Mouse (Mus musculus) lung, embryonic 16.5 days (tissue): ENCODE measurements at regions not wholly inside any gene's neighbourhood (a gene's known extent, or its start where the extent isn't known, plus 50 kb on each side); places are given as distances from the start of the nearest gene placed in this dataset.

Experiments used
- ATAC-seq: fragments of 200-750 bp; cut with Nextera tagmentation; 2 replicates; pipeline ENCODE4 v1.8.0; 2017; ENCODE audit warnings: low read depth, mild to moderate bottlenecking, moderate library complexity
- H3K27ac ChIP-seq: fragments of 300-500 bp; sonication (generic); 2 replicates; pipeline ENCODE4 v1.5.1; 2014; ENCODE audit warnings: mild to moderate bottlenecking, control low read depth, low read length
- H3K27me3 ChIP-seq: fragments of 300-500 bp; sonication (generic); 2 replicates; pipeline ENCODE4 v1.6.1; 2014; ENCODE audit warnings: low read depth, low read length, mixed read lengths; ENCODE audit not compliant: control insufficient read depth, insufficient read depth
- H3K36me3 ChIP-seq: fragments of 300-500 bp; sonication (generic); 2 replicates; pipeline ENCODE4 v1.6.1; 2014; ENCODE audit warnings: low read length; ENCODE audit not compliant: control insufficient read depth, insufficient read depth
- H3K4me1 ChIP-seq: fragments of 300-500 bp; sonication (generic); replicated peaks from 2 replicates; pipeline ENCODE4 v1.6.1; 2014; ENCODE audit warnings: low read length, mixed read lengths; ENCODE audit not compliant: control insufficient read depth, insufficient read depth
- H3K4me2 ChIP-seq: fragments of 300-500 bp; sonication (generic); 2 replicates; pipeline ENCODE4 v1.6.1; 2014; ENCODE audit warnings: low read depth, low read length, control low read depth
- H3K4me3 ChIP-seq: fragments of 300-500 bp; sonication (generic); 2 replicates; pipeline ENCODE4 v1.5.1; 2014; ENCODE audit warnings: mild to moderate bottlenecking, low read length, control low read depth
- H3K9ac ChIP-seq: fragments of 300-500 bp; sonication (generic); 2 replicates; pipeline ENCODE4 v1.6.1; 2014; ENCODE audit warnings: low read length, control low read depth
- H3K9me3 ChIP-seq: fragments of 300-500 bp; sonication (generic); 2 replicates; pipeline ENCODE4 v1.6.1; 2016; ENCODE audit warnings: low read length; ENCODE audit not compliant: control insufficient read depth
- WGBS: fragments of 180-500 bp; shearing (Covaris S2); extraction: QIAGEN DNeasy Blood & Tissue Kit; methylation state at CpG from one replicate; pipeline ENCODE4 v1.1.7; 2014; 5-methylcytosine and 5-hydroxymethylcytosine counted together

DNA sequence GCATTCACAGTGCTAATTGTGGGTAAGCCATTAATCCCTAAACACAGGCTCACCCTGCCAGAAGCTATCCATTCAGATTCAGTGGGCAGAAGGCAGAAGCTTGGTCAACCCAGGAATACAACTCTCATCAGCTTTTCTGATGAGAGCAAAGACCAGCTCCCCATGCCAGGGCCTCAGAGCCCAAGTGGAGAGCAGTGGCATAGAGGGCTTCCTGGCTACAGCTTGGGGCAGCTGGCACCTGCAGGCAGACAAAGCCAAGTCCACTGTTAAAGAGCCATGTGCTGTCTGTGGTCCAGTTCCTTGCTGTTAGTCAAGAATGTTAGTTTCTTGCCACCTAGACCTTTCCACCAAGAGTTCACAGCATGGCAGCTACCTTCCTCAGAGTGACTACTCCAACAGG is 225.0 kb downstream of the Tox3 start:
- Histone ChIP-seq H3K4me2 (no peak overlapping the region), H3K4me3 (no peak overlapping the region), H3K9me3 (no peaks in the 10 kb centered on the region; the same call in 1 of the 2 replicates), H3K27ac (no peak overlapping the region), H3K36me3 (no peaks in the 10 kb centered on the region), H3K4me1 (no peaks in the 10 kb centered on the region), H3K27me3 (no peaks in the 10 kb centered on the region), H3K9ac (no peak overlapping the region)
- no peak for ATAC-seq

DNA sequence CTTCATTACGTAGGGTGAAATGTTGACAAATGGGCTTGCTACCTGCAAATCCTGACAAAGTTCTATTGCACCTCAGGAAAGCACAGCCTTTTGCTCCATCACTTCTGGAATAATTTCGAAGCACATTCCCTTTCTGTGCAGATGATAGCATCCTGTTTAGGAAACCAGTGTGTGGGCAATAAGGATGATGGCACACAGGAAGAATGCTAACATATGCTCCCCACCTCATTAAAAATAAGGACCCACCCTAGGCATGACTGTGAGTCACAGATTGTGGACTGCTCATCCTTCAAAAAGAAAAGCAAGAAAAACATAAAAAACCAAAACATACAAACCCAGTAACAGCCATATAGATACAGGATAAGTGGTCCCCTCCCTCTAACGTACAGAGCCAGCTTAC is 226.2 kb downstream of the Tox3 start:
- Histone ChIP-seq H3K9me3 (no peaks in the 10 kb centered on the region; the same call in 1 of the 2 replicates), H3K27ac (no peak overlapping the region), H3K27me3 (no peaks in the 10 kb centered on the region), H3K9ac (no peak overlapping the region), H3K4me3 (no peak overlapping the region), H3K36me3 (no peaks in the 10 kb centered on the region), H3K4me1 (no peaks in the 10 kb centered on the region), H3K4me2 (no peak overlapping the region)
- ATAC-seq: no peak
- WGBS: 55% methylated on average over 3 of the region's 3 CpGs

DNA sequence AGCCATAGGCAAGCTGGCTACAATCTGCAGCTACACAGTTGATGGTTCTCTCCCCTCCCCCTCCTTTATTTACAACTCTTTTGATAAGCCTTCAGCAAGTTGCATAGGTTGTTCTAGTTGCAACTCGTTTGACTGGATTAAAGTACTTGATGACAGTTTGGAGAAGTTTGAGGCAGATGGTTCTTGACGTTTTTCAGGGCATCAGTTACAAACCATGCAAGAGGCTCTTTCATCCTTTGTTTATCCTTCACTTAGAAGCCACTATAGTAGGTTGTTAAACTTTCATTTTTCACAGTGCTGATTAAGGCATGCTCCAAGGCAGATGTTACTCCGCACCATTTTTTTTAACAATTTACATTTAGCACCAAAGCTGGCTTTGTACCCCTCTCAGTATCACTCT is 227.1 kb downstream of the Tox3 start:
- H3K4me1 ChIP-seq: no peaks in the 10 kb centered on the region
- no peaks in the 10 kb centered on the region for H3K36me3 ChIP-seq
- H3K9me3 ChIP-seq: no peaks in the 10 kb centered on the region
- ATAC-seq: no peak
- H3K27ac ChIP-seq: no peak overlapping the region
- no peak overlapping the region for H3K9ac ChIP-seq
- H3K4me3 ChIP-seq: no peak overlapping the region
- H3K27me3 ChIP-seq: no peaks in the 10 kb centered on the region
- H3K4me2 ChIP-seq: no peak overlapping the region
- WGBS: 8% methylated on average over 3 of the region's 3 CpGs

GRCm38 (mm10) chr8:90115436-90115835 is 232.7 kb downstream of the Tox3 start:
- H3K36me3 ChIP-seq: no peaks in the 10 kb centered on the region
- H3K27ac ChIP-seq: no peak overlapping the region
- WGBS: 66% methylated on average over 2 of the region's 2 CpGs
- no peak overlapping the region for H3K4me3 ChIP-seq
- no peaks in the 10 kb centered on the region for H3K27me3 ChIP-seq
- no peak overlapping the region for H3K4me2 ChIP-seq
- no peak for ATAC-seq
- no peaks in the 10 kb centered on the region for H3K9me3 ChIP-seq
- H3K9ac ChIP-seq: no peak overlapping the region
- no peaks in the 10 kb centered on the region for H3K4me1 ChIP-seq

DNA sequence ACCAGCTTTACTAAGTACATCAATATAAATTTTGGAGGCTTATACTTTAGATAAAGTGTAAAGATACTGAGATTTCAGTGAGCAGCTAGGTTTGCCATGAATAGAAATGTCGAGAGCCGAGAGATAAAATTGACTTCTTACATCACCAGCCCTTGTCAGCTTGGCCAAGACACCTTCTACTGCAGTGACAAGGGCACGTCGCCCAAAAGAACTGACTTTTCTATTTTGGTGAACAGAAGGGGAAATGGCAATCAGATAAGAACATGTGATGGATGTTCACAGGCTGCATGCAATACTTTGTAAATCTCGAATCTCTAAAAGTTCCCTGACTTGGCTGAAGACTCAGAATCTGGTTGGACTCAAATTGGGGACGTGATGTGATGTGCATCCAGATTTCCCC is 247.6 kb downstream of the Tox3 start:
- H3K9me3 ChIP-seq: no peaks in the 10 kb centered on the region
- no peaks in the 10 kb centered on the region for H3K4me1 ChIP-seq
- H3K27me3 ChIP-seq: no peaks in the 10 kb centered on the region
- H3K27ac ChIP-seq: no peak overlapping the region
- H3K4me3 ChIP-seq: no peak overlapping the region
- H3K9ac ChIP-seq: no peak overlapping the region
- ATAC-seq: no peak
- no peak overlapping the region for H3K4me2 ChIP-seq
- 45% methylated on average over 6 of the region's 6 CpGs for WGBS
- no peaks in the 10 kb centered on the region for H3K36me3 ChIP-seq

DNA sequence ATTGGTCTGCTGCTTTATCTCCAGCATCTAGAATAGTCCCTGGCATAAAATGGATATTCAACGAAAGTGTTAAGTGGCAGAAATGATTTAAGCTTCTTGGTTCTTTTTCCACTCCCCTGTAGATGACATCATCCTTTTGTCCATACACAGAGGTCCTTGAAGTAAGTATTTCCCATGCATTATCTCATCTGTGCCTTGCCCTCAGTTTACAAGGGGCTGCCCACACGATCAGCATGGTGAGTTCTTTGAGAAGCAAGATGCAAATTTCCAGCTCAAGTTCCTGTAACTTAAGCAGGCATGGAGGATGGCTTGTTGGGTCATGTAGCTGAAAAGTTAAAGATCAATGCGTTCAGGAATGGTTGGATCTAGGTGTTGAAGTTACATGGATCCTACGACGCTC is 265.5 kb downstream of the Tox3 start:
- H3K9me3 ChIP-seq: no peaks in the 10 kb centered on the region
- WGBS: 74% methylated on average over 5 of the region's 5 CpGs
- H3K4me2 ChIP-seq: no peak overlapping the region
- no peaks in the 10 kb centered on the region for H3K4me1 ChIP-seq
- no peak overlapping the region for H3K9ac ChIP-seq
- H3K36me3 ChIP-seq: no peaks in the 10 kb centered on the region
- ATAC-seq: no peak
- H3K27ac ChIP-seq: no peak overlapping the region
- H3K4me3 ChIP-seq: no peak overlapping the region
- no peaks in the 10 kb centered on the region for H3K27me3 ChIP-seq

GRCm38 (mm10) chr8:90076381-90076780 is 271.8 kb downstream of the Tox3 start:
- no peaks in the 10 kb centered on the region for H3K36me3 ChIP-seq
- no peak overlapping the region for H3K4me2 ChIP-seq
- no peak overlapping the region for H3K4me3 ChIP-seq
- no peak overlapping the region for H3K9ac ChIP-seq
- H3K9me3 ChIP-seq: no peaks in the 10 kb centered on the region
- ATAC-seq: no peak
- no peak overlapping the region for H3K27ac ChIP-seq
- no peaks in the 10 kb centered on the region for H3K27me3 ChIP-seq
- H3K4me1 ChIP-seq: no peaks in the 10 kb centered on the region

DNA sequence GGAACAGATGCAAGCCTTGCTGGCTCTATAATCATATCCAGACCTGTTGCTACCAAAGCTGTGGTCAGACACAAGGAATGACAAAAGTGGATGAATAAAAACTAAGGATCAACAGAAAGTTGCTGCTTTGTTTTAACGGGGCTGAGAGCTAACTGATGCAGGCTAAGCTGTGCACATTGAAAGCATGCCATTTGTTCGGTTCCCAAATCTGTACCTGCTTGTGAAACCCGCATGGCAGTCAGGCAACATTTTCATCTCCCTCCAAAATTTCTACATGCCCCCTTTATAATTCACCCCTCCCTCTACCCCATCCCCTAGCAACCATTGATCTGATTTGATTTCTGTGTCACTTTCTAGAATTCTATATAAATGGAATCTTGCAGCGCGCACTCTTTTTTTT is 272.3 kb downstream of the Tox3 start:
- no peak overlapping the region for H3K27ac ChIP-seq
- no peak for ATAC-seq
- no peaks in the 10 kb centered on the region for H3K27me3 ChIP-seq
- no peak overlapping the region for H3K4me2 ChIP-seq
- no peak overlapping the region for H3K4me3 ChIP-seq
- no peaks in the 10 kb centered on the region for H3K9me3 ChIP-seq
- no peaks in the 10 kb centered on the region for H3K36me3 ChIP-seq
- H3K4me1 ChIP-seq: no peaks in the 10 kb centered on the region
- WGBS: 82% methylated on average over 5 of the region's 5 CpGs
- H3K9ac ChIP-seq: no peak overlapping the region

GRCm38 (mm10) chr8:90070006-90070405 is 278.1 kb downstream of the Tox3 start:
- Histone ChIP-seq H3K9ac (no peak overlapping the region), H3K27me3 (no peaks in the 10 kb centered on the region), H3K4me3 (no peak overlapping the region), H3K4me1 (peaks cover 12% of the 10 kb centered on the region), H3K4me2 (no peak overlapping the region), H3K27ac (no peak overlapping the region), H3K9me3 (no peaks in the 10 kb centered on the region), H3K36me3 (no peaks in the 10 kb centered on the region)
- 33% methylated on average over 5 of the region's 5 CpGs for WGBS
- no peak for ATAC-seq

- H3K9ac ChIP-seq: no peak overlapping the region
- H3K4me1 ChIP-seq: peaks cover 17% of the 10 kb centered on the region
- no peaks in the 10 kb centered on the region for H3K9me3 ChIP-seq
- no peak overlapping the region for H3K27ac ChIP-seq
- H3K4me2 ChIP-seq: 0 out of 2 replicates have a peak overlapping the region, but pooled peaks have one; percentile 22
- no peaks in the 10 kb centered on the region for H3K36me3 ChIP-seq
- H3K27me3 ChIP-seq: no peaks in the 10 kb centered on the region
- 10% methylated on average over 10 of the region's 10 CpGs for WGBS
- no peak overlapping the region for H3K4me3 ChIP-seq
- ATAC-seq: no peak
These were observed 278.6 kb downstream of the Tox3 start for GRCm38 (mm10) chr8:90069411-90069993.
